Mouse (Mus musculus) hindbrain, embryonic 16.5 days (tissue): ENCODE data around the gene Foxl1. TPM values are rescaled to one million over a fixed set of nuclear protein-coding genes. Genes with fewer than 3 reads are reported as not detected.

Experiments used
- ATAC-seq: fragments of 200-750 bp; cut with Nextera tagmentation; 2 replicates; pipeline ENCODE4 v1.8.0; 2017; ENCODE audit warnings: moderate TSS enrichment, moderate library complexity
- H3K27ac ChIP-seq: fragments of 300-500 bp; sonication (generic); 2 replicates; pipeline ENCODE4 v1.5.1; 2014; ENCODE audit warnings: low read depth, mild to moderate bottlenecking, control low read depth, low read length, moderate library complexity
- H3K27me3 ChIP-seq: fragments of 300-500 bp; sonication (generic); replicated peaks from 2 replicates; pipeline ENCODE4 v1.6.1; 2014; ENCODE audit warnings: low read length; ENCODE audit not compliant: control insufficient read depth, insufficient read depth
- H3K36me3 ChIP-seq: fragments of 300-500 bp; sonication (generic); 2 replicates; pipeline ENCODE4 v1.6.1; 2014; ENCODE audit warnings: mild to moderate bottlenecking, low read length, moderate library complexity, mixed read lengths; ENCODE audit not compliant: control insufficient read depth, insufficient read depth
- H3K4me1 ChIP-seq: fragments of 300-500 bp; sonication (generic); 2 replicates; pipeline ENCODE4 v1.6.1; 2014; ENCODE audit warnings: low read depth, low read length; ENCODE audit not compliant: control insufficient read depth, insufficient read depth
- H3K4me2 ChIP-seq: fragments of 300-500 bp; sonication (generic); 2 replicates; pipeline ENCODE4 v1.6.1; 2014; ENCODE audit warnings: mild to moderate bottlenecking, low read length, control low read depth, moderate library complexity
- H3K4me3 ChIP-seq: fragments of 300-500 bp; sonication (generic); 2 replicates; pipeline ENCODE4 v1.5.1; 2014; ENCODE audit warnings: mild to moderate bottlenecking, low read length, control low read depth, moderate library complexity
- H3K9ac ChIP-seq: fragments of 300-500 bp; sonication (generic); 2 replicates; pipeline ENCODE4 v1.6.1; 2014; ENCODE audit warnings: low read depth, mild to moderate bottlenecking, control low read depth, low read length, moderate library complexity
- H3K9me3 ChIP-seq: fragments of 300-500 bp; sonication (generic); 2 replicates; pipeline ENCODE4 v1.6.1; 2014; ENCODE audit warnings: mild to moderate bottlenecking, low read length, moderate library complexity; ENCODE audit not compliant: control insufficient read depth
- WGBS: fragments of 180-500 bp; shearing (Covaris S2); extraction: QIAGEN DNeasy Blood & Tissue Kit; methylation state at CpG from one replicate; pipeline ENCODE4 v1.1.7; 2014; 5-methylcytosine and 5-hydroxymethylcytosine counted together
- polyA plus RNA-seq: library from polyadenylated mRNA; unstranded; fragments of >200 nt; fragmentation: Nextera tagmentation; extraction: Ambion mirVana; gene quantifications from 2 replicates; pipeline ENCODE4 v1.2.1, GENCODE M21; 2015

Foxl1 gene
- polyA plus RNA-seq, 1 experiment from 2014 or later: 0.09 TPM

GRCm38 (mm10) chr8:121152394-121152793 lies 24.7 kb downstream of the Foxl1 start:
- 67% methylated on average over 12 of the region's 12 CpGs for WGBS
- Histone ChIP-seq H3K4me2 (no peak overlapping the region), H3K27me3 (0 out of 2 replicates have a peak, but pooled peaks cover 2% of the 10 kb centered on the region), H3K36me3 (no peaks in the 10 kb centered on the region), H3K4me3 (no peak overlapping the region), H3K27ac (no peak overlapping the region), H3K4me1 (no peaks in the 10 kb centered on the region), H3K9ac (no peak overlapping the region), H3K9me3 (no peaks in the 10 kb centered on the region)
- no peak for ATAC-seq

- WGBS: 90% methylated on average over 7 of the region's 7 CpGs
- H3K9ac ChIP-seq: no peak overlapping the region
Observed at GRCm38 (mm10) chr8:121156990-121157491, 29.3 kb downstream of the Foxl1 start.

GRCm38 (mm10) chr8:121158812-121159211 lies 31.1 kb downstream of the Foxl1 start:
- no peak overlapping the region for H3K27ac ChIP-seq
- no peak overlapping the region for H3K4me2 ChIP-seq
- ATAC-seq: no peak
- no peaks in the 10 kb centered on the region for H3K9me3 ChIP-seq
- H3K9ac ChIP-seq: no peak overlapping the region
- no peak overlapping the region for H3K4me3 ChIP-seq
- WGBS: 76% methylated on average over 13 of the region's 13 CpGs
- H3K4me1 ChIP-seq: no peaks in the 10 kb centered on the region
- 0 out of 2 replicates have a peak, but pooled peaks cover 2% of the 10 kb centered on the region for H3K27me3 ChIP-seq
- no peaks in the 10 kb centered on the region for H3K36me3 ChIP-seq

More at GRCm38 (mm10) chr8:121156990-121157491, 29.3 kb downstream of the Foxl1 start:
- Histone ChIP-seq H3K4me1 (no peaks in the 10 kb centered on the region), H3K9me3 (no peaks in the 10 kb centered on the region), H3K36me3 (no peaks in the 10 kb centered on the region), H3K27ac (no peak overlapping the region), H3K4me2 (no peak overlapping the region), H3K27me3 (0 out of 2 replicates have a peak, but pooled peaks cover 2% of the 10 kb centered on the region), H3K4me3 (no peak overlapping the region)
- no peak for ATAC-seq

GRCm38 (mm10) chr8:121161437-121161836 lies 33.7 kb downstream of the Foxl1 start:
- Histone ChIP-seq H3K4me2 (no peak overlapping the region), H3K4me1 (no peaks in the 10 kb centered on the region), H3K27ac (no peak overlapping the region), H3K9ac (no peak overlapping the region), H3K9me3 (no peaks in the 10 kb centered on the region), H3K4me3 (no peak overlapping the region), H3K27me3 (0 out of 2 replicates have a peak, but pooled peaks cover 2% of the 10 kb centered on the region), H3K36me3 (no peaks in the 10 kb centered on the region)
- ATAC-seq: no peak
- 93% methylated on average over 5 of the region's 5 CpGs for WGBS

- no peak for ATAC-seq
- Histone ChIP-seq H3K4me2 (no peak overlapping the region), H3K4me3 (no peak overlapping the region), H3K27ac (no peak overlapping the region), H3K4me1 (no peaks in the 10 kb centered on the region), H3K9me3 (no peaks in the 10 kb centered on the region), H3K36me3 (no peaks in the 10 kb centered on the region), H3K27me3 (0 out of 2 replicates have a peak, but pooled peaks cover 2% of the 10 kb centered on the region), H3K9ac (no peak overlapping the region)
- 78% methylated on average over 4 of the region's 4 CpGs for WGBS
Observed at GRCm38 (mm10) chr8:121162413-121162812, 34.7 kb downstream of the Foxl1 start.

- Histone ChIP-seq H3K4me2 (no peak overlapping the region), H3K36me3 (no peaks in the 10 kb centered on the region), H3K9ac (no peak overlapping the region), H3K27ac (no peak overlapping the region), H3K4me1 (no peaks in the 10 kb centered on the region), H3K27me3 (0 out of 2 replicates have a peak, but pooled peaks cover 2% of the 10 kb centered on the region), H3K4me3 (no peak overlapping the region), H3K9me3 (no peaks in the 10 kb centered on the region)
- ATAC-seq: no peak
- 70% methylated on average over 11 of the region's 11 CpGs for WGBS
Observed at GRCm38 (mm10) chr8:121162906-121163695, 35.4 kb downstream of the Foxl1 start.

- 45% methylated on average over 8 of the region's 8 CpGs for WGBS
- Histone ChIP-seq H3K9me3 (no peaks in the 10 kb centered on the region), H3K4me2 (no peak overlapping the region), H3K9ac (no peak overlapping the region), H3K27me3 (0 out of 2 replicates have a peak, but pooled peaks cover 2% of the 10 kb centered on the region), H3K27ac (no peak overlapping the region), H3K4me1 (no peaks in the 10 kb centered on the region), H3K36me3 (no peaks in the 10 kb centered on the region), H3K4me3 (no peak overlapping the region)
- ATAC-seq: no peak
Observed at GRCm38 (mm10) chr8:121164017-121164469, 36.3 kb downstream of the Foxl1 start.

- Histone ChIP-seq H3K4me2 (no peak overlapping the region), H3K9ac (no peak overlapping the region), H3K4me3 (no peak overlapping the region), H3K36me3 (no peaks in the 10 kb centered on the region), H3K9me3 (no peaks in the 10 kb centered on the region), H3K4me1 (no peaks in the 10 kb centered on the region), H3K27me3 (no peaks in the 10 kb centered on the region), H3K27ac (no peak overlapping the region)
- WGBS: 73% methylated on average over 5 of the region's 5 CpGs
- no peak for ATAC-seq
Observed at GRCm38 (mm10) chr8:121168033-121168432, 40.3 kb downstream of the Foxl1 start.

GRCm38 (mm10) chr8:121170116-121170515 lies 42.4 kb downstream of the Foxl1 start:
- Histone ChIP-seq H3K4me2 (no peak overlapping the region), H3K4me1 (no peaks in the 10 kb centered on the region), H3K9me3 (no peaks in the 10 kb centered on the region), H3K9ac (no peak overlapping the region), H3K36me3 (no peaks in the 10 kb centered on the region), H3K4me3 (no peak overlapping the region), H3K27me3 (no peaks in the 10 kb centered on the region), H3K27ac (no peak overlapping the region)
- 57% methylated on average over 7 of the region's 7 CpGs for WGBS
- ATAC-seq: no peak
